Comparison of ENCODE assay signal across 12 mouse cellular contexts in genomic region chr11:84362633-84363243, GRCm38 (mm10).
DNase-seq lines count a peak whose midpoint lies in the region; ATAC-seq and TF ChIP-seq lines count a peak whose summit lies in the region.
"Had no signal": no experiment of that assay in that cellular context is flagged by ENCODE, and none has a peak within 500 bp of the region (broad histone marks: within the 10 kb centered on the region; RNA-seq: fewer than 3 reads in every experiment).

No protein-coding gene starts in this region.

- no peaks in the 10 kb centered on the region for H3K9me3 ChIP-seq in midbrain, embryonic 11.5 days (ENCODE audit: control insufficient read depth, low read length)
- no peaks in the 10 kb centered on the region for H3K9me3 ChIP-seq in midbrain, postnatal 0 days (ENCODE audit: low read length)
- H3K9me3 ChIP-seq in intestine, embryonic 14.5 days (ENCODE audit: control insufficient read depth, low read length), result no peaks in the 10 kb centered on the region
- H3K9me3 ChIP-seq: lung, embryonic 15.5 days had no signal

- H3K9ac ChIP-seq in midbrain, embryonic 11.5 days (ENCODE audit: low read length), result no peak overlapping the region; the same call in 1 of the 2 replicates
- no peak overlapping the region for H3K9ac ChIP-seq in midbrain, postnatal 0 days (replicated peaks; ENCODE audit: low read length, poor library complexity, severe bottlenecking)
- no peak overlapping the region for H3K9ac ChIP-seq in intestine, embryonic 14.5 days (ENCODE audit: low read length)
- H3K9ac ChIP-seq: lung, embryonic 15.5 days had no signal

- no peak overlapping the region for H3K27ac ChIP-seq in midbrain, embryonic 11.5 days (ENCODE audit: low read depth, low read length)
- H3K27ac ChIP-seq in midbrain, postnatal 0 days (ENCODE audit: low read depth, low read length), result no peak overlapping the region
- peak overlapping the region; percentile 27; the same call in 1 of the 2 replicates for H3K27ac ChIP-seq in intestine, embryonic 14.5 days (ENCODE audit: low read depth)
- H3K27ac ChIP-seq: lung, embryonic 15.5 days had no signal

- H3K4me1 ChIP-seq in midbrain, embryonic 11.5 days (ENCODE audit: control insufficient read depth, insufficient read depth, low read length), result peaks cover 12% of the 10 kb centered on the region
- no peaks in the 10 kb centered on the region for H3K4me1 ChIP-seq in midbrain, postnatal 0 days (ENCODE audit: insufficient read depth, low read length)
- no peaks in the 10 kb centered on the region; the same call in 1 of the 2 replicates for H3K4me1 ChIP-seq in intestine, embryonic 14.5 days (replicated peaks; ENCODE audit: control insufficient read depth, insufficient read depth, low read length)
- H3K4me1 ChIP-seq: lung, embryonic 15.5 days had no signal

- 33% methylated on average over 6 of the region's 6 CpGs for WGBS in midbrain, embryonic 11.5 days
- 32% methylated on average over 6 of the region's 6 CpGs for WGBS in midbrain, postnatal 0 days
- WGBS in intestine, embryonic 14.5 days, result 56% methylated on average over 6 of the region's 6 CpGs

- no peaks in the 10 kb centered on the region for H3K36me3 ChIP-seq in midbrain, embryonic 11.5 days (ENCODE audit: control insufficient read depth, insufficient read depth, low read length)
- H3K36me3 ChIP-seq in midbrain, postnatal 0 days (ENCODE audit: insufficient read depth, low read length), result peaks cover 4% of the 10 kb centered on the region; the same call in 1 of the 2 replicates
- peaks cover 14% of the 10 kb centered on the region for H3K36me3 ChIP-seq in intestine, embryonic 14.5 days (ENCODE audit: control insufficient read depth, insufficient read depth, low read length)
- H3K36me3 ChIP-seq: lung, embryonic 15.5 days had no signal

- DNase-seq in midbrain, embryonic 11.5 days (ENCODE audit: low spot score, missing footprints), result peak; percentile 54
- no peak for DNase-seq in midbrain, postnatal 0 days (ENCODE audit: low spot score)
- peak; percentile 55 for DNase-seq in intestine, embryonic 14.5 days (ENCODE audit: low spot score)
- DNase-seq in kidney, postnatal 25 days, result peak; percentile 32 to 67
- peak; percentile 20 for DNase-seq in yolk sac, embryonic 10.5 days (ENCODE audit: low spot score)
- DNase-seq in spleen, adult 18-20 months, result no peak
- DNase-seq in urinary bladder, adult 18-20 months (ENCODE audit: low spot score in 2 of 2), result no peak
- DNase-seq: adrenal gland, postnatal 25 days; cerebellum, adult 8-10 months; gastrocnemius, postnatal 14 days; thymus, postnatal 4 days had no signal

- H3K4me3 ChIP-seq in midbrain, embryonic 11.5 days (ENCODE audit: low read depth, low read length), result no peak overlapping the region
- H3K4me3 ChIP-seq in midbrain, postnatal 0 days (ENCODE audit: low read depth, low read length), result no peak overlapping the region
- H3K4me3 ChIP-seq in intestine, embryonic 14.5 days (ENCODE audit: low read depth, low read length), result no peak overlapping the region
- H3K4me3 ChIP-seq: lung, embryonic 15.5 days had no signal

- no peak for ATAC-seq in midbrain, embryonic 11.5 days (ENCODE audit: low FRiP score)
- ATAC-seq in midbrain, postnatal 0 days (ENCODE audit: low FRiP score), result no peak
- peak; percentile 81 for ATAC-seq in intestine, embryonic 14.5 days (replicated peaks; ENCODE audit: low FRiP score, low TSS enrichment, low read depth)

- H3K4me2 ChIP-seq in midbrain, embryonic 11.5 days, result no peak overlapping the region
- H3K4me2 ChIP-seq in midbrain, postnatal 0 days (ENCODE audit: low read depth, low read length, poor library complexity, severe bottlenecking), result no peak overlapping the region
- peak overlapping the region; percentile 11; the same call in 1 of the 2 replicates for H3K4me2 ChIP-seq in intestine, embryonic 14.5 days (ENCODE audit: low read length)
- H3K4me2 ChIP-seq: lung, embryonic 15.5 days had no signal

- no peak for TF ChIP-seq CTCF in midbrain, postnatal 0 days (IDR thresholded peaks at IDR 0.05)

- no peaks in the 10 kb centered on the region for H3K27me3 ChIP-seq in midbrain, embryonic 11.5 days (ENCODE audit: control insufficient read depth, insufficient read depth, low read length)
- H3K27me3 ChIP-seq in midbrain, postnatal 0 days (ENCODE audit: insufficient read depth, low read length), result no peaks in the 10 kb centered on the region
- H3K27me3 ChIP-seq in intestine, embryonic 14.5 days (replicated peaks; ENCODE audit: control insufficient read depth, insufficient read depth, low read length), result no peaks in the 10 kb centered on the region
- H3K27me3 ChIP-seq: lung, embryonic 15.5 days had no signal

Comparison
In these comparisons a context has a peak if more than half of its experiments do, and no peak if none do; other contexts are left out.
1. DNase-seq: peak in midbrain, embryonic 11.5 days (single experiment), intestine, embryonic 14.5 days (single experiment), kidney, postnatal 25 days (2 of 2) and yolk sac, embryonic 10.5 days (single experiment); none in midbrain, postnatal 0 days (single experiment), spleen, adult 18-20 months (0 of 2) and urinary bladder, adult 18-20 months (0 of 2).